Mouse (Mus musculus): ENCODE results near the gene Fam71f2. TPM values are rescaled to one million over a fixed set of nuclear protein-coding genes. Genes with fewer than 3 reads are reported as not detected.

Gene Fam71f2
- total RNA-seq (2012; rRNA removed): 0.42 and 0.58 TPM in 2 replicates

- no peak within 1 kb of the TSS for H3K4me3 ChIP-seq (ENCODE audit: insufficient read depth in 1 of 2, low read depth in 1 of 2, low read length in 2 of 2, poor library complexity in 1 of 2, severe bottlenecking in 1 of 2)
Measured at GRCm38 (mm10) chr6:29279293-29279692, at the start of gene Fam71f2. Fam71f2 (plus strand) TSS chr6:29279593.

GRCm38 (mm10) chr6:29230386-29230785, 49.0 kb upstream of the Fam71f2 start:
- DNase-seq (ENCODE audit: low read depth, low spot score): no peak
- H3K27ac ChIP-seq (ENCODE audit: insufficient read depth, low read depth, low read length, poor library complexity, severe bottlenecking): no peak overlapping the region
- no peak for TF ChIP-seq CHD2 (IDR thresholded peaks at IDR 0.05; ENCODE audit: low read depth, low read length)
- TF ChIP-seq HCFC1 (IDR thresholded peaks at IDR 0.05; ENCODE audit: borderline replicate concordance, insufficient read depth, low read length): no peak
- TF ChIP-seq ZC3H11A (IDR thresholded peaks at IDR 0.05; ENCODE audit: borderline replicate concordance, low read depth, low read length): no peak
- no peak for TF ChIP-seq MAFK (IDR thresholded peaks at IDR 0.05; ENCODE audit: insufficient read depth, low read depth, low read length)
- TF ChIP-seq ZNF384 (IDR thresholded peaks at IDR 0.05; ENCODE audit: low read depth, low read length): no peak
- H3K4me1 ChIP-seq (ENCODE audit: control insufficient read depth in 2 of 2, insufficient read depth in 2 of 2, low read length in 2 of 2, poor library complexity in 1 of 2): peaks cover 0 to 5% of the 10 kb centered on the region in 2 experiments; a peak in 1 of 4 replicates
- no peaks in the 10 kb centered on the region for H3K9me3 ChIP-seq (ENCODE audit: control insufficient read depth, insufficient read depth, low read depth, low read length)
- H3K9ac ChIP-seq (ENCODE audit: insufficient read depth, low read depth, low read length, poor library complexity, severe bottlenecking): no peak overlapping the region
- in situ Hi-C loops (cut with MboI; ENCODE audit: low sequenced_read_pairs in 2 of 2, unreplicated experiment in 2 of 2): no loop called here
- H3K4me3 ChIP-seq (ENCODE audit: insufficient read depth in 1 of 2, low read depth in 1 of 2, low read length in 2 of 2, poor library complexity in 1 of 2, severe bottlenecking in 1 of 2): no peak overlapping the region
- H3K36me3 ChIP-seq (ENCODE audit: control insufficient read depth, insufficient read depth, low read length, poor library complexity, severe bottlenecking): no peaks in the 10 kb centered on the region

More at GRCm38 (mm10) chr6:29279293-29279692, at the start of gene Fam71f2:
- Histone ChIP-seq H3K36me3 (ENCODE audit: control insufficient read depth, insufficient read depth, low read length, poor library complexity, severe bottlenecking) (peaks cover 5% of the 10 kb centered on the region; the same call in 1 of the 2 replicates), H3K4me1 (ENCODE audit: control insufficient read depth in 2 of 2, insufficient read depth in 2 of 2, low read length in 2 of 2, poor library complexity in 1 of 2) (peaks cover 2% of the 10 kb centered on the region in 2 experiments; a peak in 1 of 4 replicates), H3K27ac (ENCODE audit: insufficient read depth, low read depth, low read length, poor library complexity, severe bottlenecking) (no peak within 1 kb of the TSS), H3K9me3 (ENCODE audit: control insufficient read depth, insufficient read depth, low read depth, low read length) (no peaks in the 10 kb centered on the region), H3K9ac (ENCODE audit: insufficient read depth, low read depth, low read length, poor library complexity, severe bottlenecking) (peak within 1 kb of the TSS; percentile 50; the same call in 1 of the 2 replicates)
- in situ Hi-C loops (cut with MboI; ENCODE audit: low sequenced_read_pairs in 2 of 2, unreplicated experiment in 2 of 2): no loop called here
- DNase-seq (ENCODE audit: low read depth, low spot score): no peak
- TF ChIP-seq ZNF384 (IDR thresholded peaks at IDR 0.05; ENCODE audit: low read depth, low read length) (no peak), MAFK (IDR thresholded peaks at IDR 0.05; ENCODE audit: insufficient read depth, low read depth, low read length) (no peak), ZC3H11A (IDR thresholded peaks at IDR 0.05; ENCODE audit: borderline replicate concordance, low read depth, low read length) (no peak), HCFC1 (IDR thresholded peaks at IDR 0.05; ENCODE audit: borderline replicate concordance, insufficient read depth, low read length) (no peak), CHD2 (IDR thresholded peaks at IDR 0.05; ENCODE audit: low read depth, low read length) (no peak)

- no peak overlapping the region for H3K27ac ChIP-seq (ENCODE audit: insufficient read depth, low read depth, low read length, poor library complexity, severe bottlenecking)
- peaks cover 0 to 5% of the 10 kb centered on the region in 2 experiments; a peak in 1 of 4 replicates for H3K4me1 ChIP-seq (ENCODE audit: control insufficient read depth in 2 of 2, insufficient read depth in 2 of 2, low read length in 2 of 2, poor library complexity in 1 of 2)
- H3K4me3 ChIP-seq (ENCODE audit: insufficient read depth in 1 of 2, low read depth in 1 of 2, low read length in 2 of 2, poor library complexity in 1 of 2, severe bottlenecking in 1 of 2): no peak overlapping the region
- TF ChIP-seq CHD2 (IDR thresholded peaks at IDR 0.05; ENCODE audit: low read depth, low read length): no peak
- no peak for TF ChIP-seq ZC3H11A (IDR thresholded peaks at IDR 0.05; ENCODE audit: borderline replicate concordance, low read depth, low read length)
- TF ChIP-seq HCFC1 (IDR thresholded peaks at IDR 0.05; ENCODE audit: borderline replicate concordance, insufficient read depth, low read length): no peak
- TF ChIP-seq MAFK (IDR thresholded peaks at IDR 0.05; ENCODE audit: insufficient read depth, low read depth, low read length): no peak
- TF ChIP-seq ZNF384 (IDR thresholded peaks at IDR 0.05; ENCODE audit: low read depth, low read length): no peak
- no peak for DNase-seq (ENCODE audit: low read depth, low spot score)
- H3K36me3 ChIP-seq (ENCODE audit: control insufficient read depth, insufficient read depth, low read length, poor library complexity, severe bottlenecking): no peaks in the 10 kb centered on the region
- no peaks in the 10 kb centered on the region for H3K9me3 ChIP-seq (ENCODE audit: control insufficient read depth, insufficient read depth, low read depth, low read length)
- in situ Hi-C loops (cut with MboI; ENCODE audit: low sequenced_read_pairs in 2 of 2, unreplicated experiment in 2 of 2): no loop called here
- H3K9ac ChIP-seq (ENCODE audit: insufficient read depth, low read depth, low read length, poor library complexity, severe bottlenecking): no peak overlapping the region
Measured at GRCm38 (mm10) chr6:29231799-29232198, 47.6 kb upstream of the Fam71f2 start.

GRCm38 (mm10) chr6:29232321-29232720, 47.1 kb upstream of the Fam71f2 start:
- peaks cover 0 to 5% of the 10 kb centered on the region in 2 experiments; a peak in 1 of 4 replicates for H3K4me1 ChIP-seq (ENCODE audit: control insufficient read depth in 2 of 2, insufficient read depth in 2 of 2, low read length in 2 of 2, poor library complexity in 1 of 2)
- H3K9ac ChIP-seq (ENCODE audit: insufficient read depth, low read depth, low read length, poor library complexity, severe bottlenecking): no peak overlapping the region
- in situ Hi-C loops (cut with MboI; ENCODE audit: low sequenced_read_pairs in 2 of 2, unreplicated experiment in 2 of 2): no loop called here
- no peak overlapping the region for H3K27ac ChIP-seq (ENCODE audit: insufficient read depth, low read depth, low read length, poor library complexity, severe bottlenecking)
- no peak overlapping the region for H3K4me3 ChIP-seq (ENCODE audit: insufficient read depth in 1 of 2, low read depth in 1 of 2, low read length in 2 of 2, poor library complexity in 1 of 2, severe bottlenecking in 1 of 2)
- DNase-seq (ENCODE audit: low read depth, low spot score): no peak
- no peak for TF ChIP-seq CHD2 (IDR thresholded peaks at IDR 0.05; ENCODE audit: low read depth, low read length)
- no peak for TF ChIP-seq ZC3H11A (IDR thresholded peaks at IDR 0.05; ENCODE audit: borderline replicate concordance, low read depth, low read length)
- no peak for TF ChIP-seq MAFK (IDR thresholded peaks at IDR 0.05; ENCODE audit: insufficient read depth, low read depth, low read length)
- no peak for TF ChIP-seq HCFC1 (IDR thresholded peaks at IDR 0.05; ENCODE audit: borderline replicate concordance, insufficient read depth, low read length)
- no peak for TF ChIP-seq ZNF384 (IDR thresholded peaks at IDR 0.05; ENCODE audit: low read depth, low read length)
- H3K36me3 ChIP-seq (ENCODE audit: control insufficient read depth, insufficient read depth, low read length, poor library complexity, severe bottlenecking): no peaks in the 10 kb centered on the region
- no peaks in the 10 kb centered on the region for H3K9me3 ChIP-seq (ENCODE audit: control insufficient read depth, insufficient read depth, low read depth, low read length)
